Comparison of ENCODE assay signal across 10 mouse cellular contexts in genomic region chr5:106891773-106892172, GRCm38 (mm10). TPM values are rescaled to one million over a fixed set of nuclear protein-coding genes. Genes with fewer than 3 reads are reported as not detected.
DNase-seq lines count a peak whose midpoint lies in the region; ATAC-seq and TF ChIP-seq lines count a peak whose summit lies in the region.
"Had no signal": no experiment of that assay in that cellular context is flagged by ENCODE, and none has a peak within 500 bp of the region (broad histone marks: within the 10 kb centered on the region; RNA-seq: fewer than 3 reads in every experiment).

No protein-coding gene starts in this region.

- TF ChIP-seq CTCF in liver, adult 2 months (IDR thresholded peaks at IDR 0.05; ENCODE audit: low read depth, low read length) = no peak

- DNase-seq in liver, adult 2 months (ENCODE audit: extremely low read depth, low read depth, low spot score) = peak; percentile 30
- no peak for DNase-seq in liver, embryonic 11.5 days (ENCODE audit: low spot score)
- DNase-seq in adrenal gland, postnatal 14 days = peak; percentile 76
- peak; percentile 37 for DNase-seq in gastrocnemius, adult 18-20 months (ENCODE audit: low spot score)
- peak; percentile 53 to 72 for DNase-seq in kidney, postnatal 25 days
- peak; percentile 32 for DNase-seq in skeletal muscle tissue, adult 2 months (ENCODE audit: low read depth, low spot score)
- no peak for DNase-seq in c-Kit-positive CD71-positive TER-119-positive erythroid progenitor cells, embryonic 14.5 days (ENCODE audit: low spot score)
- DNase-seq in midbrain, embryonic 11.5 days (ENCODE audit: low spot score, missing footprints) = no peak

- H3K27ac ChIP-seq in liver, adult 2 months (replicated peaks; ENCODE audit: insufficient read depth, low read depth, low read length) = no peak overlapping the region
- H3K27ac ChIP-seq in liver, embryonic 11.5 days (ENCODE audit: low read depth, low read length) = no peak overlapping the region
- H3K27ac ChIP-seq in midbrain, embryonic 11.5 days (ENCODE audit: low read depth, low read length) = no peak overlapping the region
- H3K27ac ChIP-seq: heart, embryonic 13.5 days; stomach, embryonic 15.5 days had no signal

- no peaks in the 10 kb centered on the region for H3K36me3 ChIP-seq in liver, adult 2 months (ENCODE audit: control insufficient read depth, insufficient read depth, low read length)
- H3K36me3 ChIP-seq in liver, embryonic 11.5 days (ENCODE audit: control insufficient read depth, insufficient read depth, low read length) = no peaks in the 10 kb centered on the region
- no peaks in the 10 kb centered on the region for H3K36me3 ChIP-seq in midbrain, embryonic 11.5 days (ENCODE audit: control insufficient read depth, insufficient read depth, low read length)
- H3K36me3 ChIP-seq: heart, embryonic 13.5 days; stomach, embryonic 15.5 days had no signal

- ATAC-seq in liver, embryonic 11.5 days (replicated peaks; ENCODE audit: low FRiP score) = no peak
- ATAC-seq in midbrain, embryonic 11.5 days (ENCODE audit: low FRiP score) = no peak

- H3K9me3 ChIP-seq in liver, embryonic 11.5 days (ENCODE audit: control insufficient read depth, low read length) = no peaks in the 10 kb centered on the region
- no peaks in the 10 kb centered on the region for H3K9me3 ChIP-seq in midbrain, embryonic 11.5 days (ENCODE audit: control insufficient read depth, low read length)
- H3K9me3 ChIP-seq: heart, embryonic 13.5 days; stomach, embryonic 15.5 days had no signal

- H3K27me3 ChIP-seq in liver, adult 2 months (ENCODE audit: control insufficient read depth, insufficient read depth, low read length) = no peaks in the 10 kb centered on the region
- no peaks in the 10 kb centered on the region for H3K27me3 ChIP-seq in liver, embryonic 11.5 days (replicated peaks; ENCODE audit: control insufficient read depth, insufficient read depth, low read length)
- no peaks in the 10 kb centered on the region for H3K27me3 ChIP-seq in midbrain, embryonic 11.5 days (ENCODE audit: control insufficient read depth, insufficient read depth, low read length)
- H3K27me3 ChIP-seq: heart, embryonic 13.5 days; stomach, embryonic 15.5 days had no signal

- 31% methylated on average over 5 of the region's 5 CpGs for WGBS in liver, adult 2 months
- 36% methylated on average over 5 of the region's 5 CpGs for WGBS in liver, embryonic 11.5 days
- WGBS in midbrain, embryonic 11.5 days = 35% methylated on average over 5 of the region's 5 CpGs

- TF ChIP-seq POLR2A in liver, adult 2 months (IDR thresholded peaks at IDR 0.05; ENCODE audit: extremely low read depth, insufficient read depth, low read length) = no peak

- H3K79me2 ChIP-seq in liver, adult 2 months (ENCODE audit: control insufficient read depth, insufficient read depth, low read length) = no peaks in the 10 kb centered on the region

- no peak overlapping the region for H3K4me3 ChIP-seq in liver, adult 2 months (ENCODE audit: insufficient read depth, low read depth, low read length)
- H3K4me3 ChIP-seq in liver, embryonic 11.5 days (ENCODE audit: low read depth, low read length) = no peak overlapping the region
- no peak overlapping the region for H3K4me3 ChIP-seq in midbrain, embryonic 11.5 days (ENCODE audit: low read depth, low read length)
- H3K4me3 ChIP-seq: heart, embryonic 13.5 days; stomach, embryonic 15.5 days had no signal

- H3K4me2 ChIP-seq in liver, embryonic 11.5 days = no peak overlapping the region
- no peak overlapping the region for H3K4me2 ChIP-seq in midbrain, embryonic 11.5 days
- H3K4me2 ChIP-seq: heart, embryonic 13.5 days; stomach, embryonic 15.5 days had no signal

- no peak overlapping the region for H3K9ac ChIP-seq in liver, adult 2 months (ENCODE audit: low read depth, low read length)
- H3K9ac ChIP-seq in liver, embryonic 11.5 days (ENCODE audit: low read depth, low read length) = no peak overlapping the region
- H3K9ac ChIP-seq in midbrain, embryonic 11.5 days (ENCODE audit: low read length) = no peak overlapping the region
- H3K9ac ChIP-seq: heart, embryonic 13.5 days; stomach, embryonic 15.5 days had no signal

- H3K4me1 ChIP-seq in liver, adult 2 months (ENCODE audit: control insufficient read depth, insufficient read depth, low read length) = no peaks in the 10 kb centered on the region
- peaks cover 3% of the 10 kb centered on the region; the same call in 1 of the 2 replicates for H3K4me1 ChIP-seq in liver, embryonic 11.5 days (replicated peaks; ENCODE audit: control insufficient read depth, insufficient read depth, low read length)
- no peaks in the 10 kb centered on the region for H3K4me1 ChIP-seq in midbrain, embryonic 11.5 days (ENCODE audit: control insufficient read depth, insufficient read depth, low read length)
- H3K4me1 ChIP-seq: heart, embryonic 13.5 days; stomach, embryonic 15.5 days had no signal

RNA-seq across cellular contexts. Expression of gene Hfm1, which starts 34.3 kb away (rescaled TPM):
- not detected in 2 replicates for total RNA-seq in liver, adult 2 months (2014; rRNA removed)
- polyA plus RNA-seq in liver, adult 2 months (2012; rRNA removed) = not detected in 2 replicates
- polyA plus RNA-seq in liver, embryonic 11.5 days (2014; fragmentation: Nextera tagmentation; extraction: Ambion mirVana) = 0.41 and 0.78 TPM in 2 replicates
- not detected in 2 replicates for total RNA-seq in adrenal gland, postnatal 14 days (2021)
- total RNA-seq in gastrocnemius, adult 18-20 months (2021) = not detected
- 5.4 and 6.2 TPM in 2 replicates for polyA plus RNA-seq in midbrain, embryonic 11.5 days (2014; fragmentation: Nextera tagmentation; extraction: Ambion mirVana)

Comparison
In these comparisons a context has a peak if more than half of its experiments do, and no peak if none do; other contexts are left out.
1. DNase-seq: peak in liver, adult 2 months (single experiment), adrenal gland, postnatal 14 days (single experiment), gastrocnemius, adult 18-20 months (single experiment), kidney, postnatal 25 days (2 of 2) and skeletal muscle tissue, adult 2 months (single experiment); none in liver, embryonic 11.5 days (single experiment), c-Kit-positive CD71-positive TER-119-positive erythroid progenitor cells, embryonic 14.5 days (single experiment) and midbrain, embryonic 11.5 days (single experiment).